Mouse (Mus musculus): ENCODE data around the gene Mgrn1.

Gene Mgrn1

GRCm38 (mm10) chr16:4876033-4876680 is 9.9 kb upstream of the Mgrn1 start:
- H3K4me1 ChIP-seq (replicated peaks; ENCODE audit: low read depth, low read length): peaks cover 62% of the 10 kb centered on the region
- TF ChIP-seq POU5F1 (IDR thresholded peaks at IDR 0.05; ENCODE audit: borderline replicate concordance, low read length) (no peak), CTCF (conservative IDR thresholded peaks at IDR 0.05; ENCODE audit: low read length) (no peak), NANOG (IDR thresholded peaks at IDR 0.05; ENCODE audit: borderline replicate concordance, low read length) (no peak)
- H3K9me3 ChIP-seq (ENCODE audit: low read length): no peaks in the 10 kb centered on the region
- peaks cover 67% of the 10 kb centered on the region for H3K36me3 ChIP-seq (ENCODE audit: insufficient read depth, low read length)
- no peaks in the 10 kb centered on the region for H3K27me3 ChIP-seq (ENCODE audit: insufficient read depth, low read length)
- H3K4me3 ChIP-seq (replicated peaks; ENCODE audit: low read length): 0 out of 2 replicates have a peak overlapping the region, but pooled peaks have one; percentile 10

- Histone ChIP-seq H3K27me3 (ENCODE audit: insufficient read depth, low read length) (no peaks in the 10 kb centered on the region), H3K4me1 (replicated peaks; ENCODE audit: low read depth, low read length) (peaks cover 66% of the 10 kb centered on the region), H3K9me3 (ENCODE audit: low read length) (no peaks in the 10 kb centered on the region), H3K4me3 (replicated peaks; ENCODE audit: low read length) (peak overlapping the region; percentile 94), H3K36me3 (ENCODE audit: insufficient read depth, low read length) (peaks cover 65% of the 10 kb centered on the region)
- no peak for TF ChIP-seq CTCF (conservative IDR thresholded peaks at IDR 0.05; ENCODE audit: low read length)
- TF ChIP-seq NANOG (IDR thresholded peaks at IDR 0.05; ENCODE audit: borderline replicate concordance, low read length): no peak
- TF ChIP-seq POU5F1 (IDR thresholded peaks at IDR 0.05; ENCODE audit: borderline replicate concordance, low read length): no peak
Measured at GRCm38 (mm10) chr16:4877195-4877594, 8.9 kb upstream of the Mgrn1 start.

- TF ChIP-seq POU5F1 (IDR thresholded peaks at IDR 0.05; ENCODE audit: borderline replicate concordance, low read length) (no peak), CTCF (conservative IDR thresholded peaks at IDR 0.05; ENCODE audit: low read length) (no peak), NANOG (IDR thresholded peaks at IDR 0.05; ENCODE audit: borderline replicate concordance, low read length) (no peak)
- Histone ChIP-seq H3K36me3 (ENCODE audit: insufficient read depth, low read length) (peaks cover 65% of the 10 kb centered on the region), H3K27me3 (ENCODE audit: insufficient read depth, low read length) (no peaks in the 10 kb centered on the region), H3K4me3 (replicated peaks; ENCODE audit: low read length) (peak overlapping the region; percentile 94), H3K9me3 (ENCODE audit: low read length) (no peaks in the 10 kb centered on the region), H3K4me1 (replicated peaks; ENCODE audit: low read depth, low read length) (peaks cover 70% of the 10 kb centered on the region)
Measured at GRCm38 (mm10) chr16:4877701-4878100, 8.3 kb upstream of the Mgrn1 start.

GRCm38 (mm10) chr16:4878192-4878885 is 7.7 kb upstream of the Mgrn1 start:
- Histone ChIP-seq H3K4me1 (replicated peaks; ENCODE audit: low read depth, low read length) (peaks cover 73% of the 10 kb centered on the region), H3K4me3 (replicated peaks; ENCODE audit: low read length) (peak overlapping the region; percentile 94), H3K9me3 (ENCODE audit: low read length) (no peaks in the 10 kb centered on the region), H3K36me3 (ENCODE audit: insufficient read depth, low read length) (peaks cover 58% of the 10 kb centered on the region), H3K27me3 (ENCODE audit: insufficient read depth, low read length) (no peaks in the 10 kb centered on the region)
- TF ChIP-seq NANOG (IDR thresholded peaks at IDR 0.05; ENCODE audit: borderline replicate concordance, low read length) (no peak), POU5F1 (IDR thresholded peaks at IDR 0.05; ENCODE audit: borderline replicate concordance, low read length) (no peak), CTCF (conservative IDR thresholded peaks at IDR 0.05; ENCODE audit: low read length) (no peak)

- H3K4me3 ChIP-seq (replicated peaks; ENCODE audit: low read length): peak overlapping the region; percentile 94
- H3K4me1 ChIP-seq (replicated peaks; ENCODE audit: low read depth, low read length): peaks cover 71% of the 10 kb centered on the region
- peaks cover 50% of the 10 kb centered on the region for H3K36me3 ChIP-seq (ENCODE audit: insufficient read depth, low read length)
- H3K27me3 ChIP-seq (ENCODE audit: insufficient read depth, low read length): no peaks in the 10 kb centered on the region
- H3K9me3 ChIP-seq (ENCODE audit: low read length): no peaks in the 10 kb centered on the region
- TF ChIP-seq NANOG (IDR thresholded peaks at IDR 0.05; ENCODE audit: borderline replicate concordance, low read length) (no peak), POU5F1 (IDR thresholded peaks at IDR 0.05; ENCODE audit: borderline replicate concordance, low read length) (no peak), CTCF (conservative IDR thresholded peaks at IDR 0.05; ENCODE audit: low read length) (no peak)
Measured at GRCm38 (mm10) chr16:4879101-4879707, 6.8 kb upstream of the Mgrn1 start.

GRCm38 (mm10) chr16:4879708-4880124 is 6.3 kb upstream of the Mgrn1 start:
- peaks cover 44% of the 10 kb centered on the region for H3K36me3 ChIP-seq (ENCODE audit: insufficient read depth, low read length)
- H3K27me3 ChIP-seq (ENCODE audit: insufficient read depth, low read length): no peaks in the 10 kb centered on the region
- H3K9me3 ChIP-seq (ENCODE audit: low read length): no peaks in the 10 kb centered on the region
- peak overlapping the region; percentile 94 for H3K4me3 ChIP-seq (replicated peaks; ENCODE audit: low read length)
- TF ChIP-seq CTCF (conservative IDR thresholded peaks at IDR 0.05; ENCODE audit: low read length): no peak
- TF ChIP-seq NANOG (IDR thresholded peaks at IDR 0.05; ENCODE audit: borderline replicate concordance, low read length): no peak
- no peak for TF ChIP-seq POU5F1 (IDR thresholded peaks at IDR 0.05; ENCODE audit: borderline replicate concordance, low read length)
- H3K4me1 ChIP-seq (replicated peaks; ENCODE audit: low read depth, low read length): peaks cover 72% of the 10 kb centered on the region

GRCm38 (mm10) chr16:4880136-4880825 is 5.8 kb upstream of the Mgrn1 start, which contains the start of gene Ubald1:
Ubald1 (minus strand) TSS chr16:4880315.
- TF ChIP-seq POU5F1 (IDR thresholded peaks at IDR 0.05; ENCODE audit: borderline replicate concordance, low read length): no peak
- no peak for TF ChIP-seq CTCF (conservative IDR thresholded peaks at IDR 0.05; ENCODE audit: low read length)
- TF ChIP-seq NANOG (IDR thresholded peaks at IDR 0.05; ENCODE audit: borderline replicate concordance, low read length): no peak
- no peaks in the 10 kb centered on the region for H3K27me3 ChIP-seq (ENCODE audit: insufficient read depth, low read length)
- peak within 1 kb of the TSS; percentile 94 for H3K4me3 ChIP-seq (replicated peaks; ENCODE audit: low read length)
- peaks cover 39% of the 10 kb centered on the region for H3K36me3 ChIP-seq (ENCODE audit: insufficient read depth, low read length)
- H3K4me1 ChIP-seq (replicated peaks; ENCODE audit: low read depth, low read length): peaks cover 72% of the 10 kb centered on the region
- no peaks in the 10 kb centered on the region for H3K9me3 ChIP-seq (ENCODE audit: low read length)
